Mouse (Mus musculus): Measurements from ENCODE around the gene Gm7298. TPM values are rescaled to one million over a fixed set of nuclear protein-coding genes. Genes with fewer than 3 reads are reported as not detected.
"Not testable (repeated sequence)": the region's sequence is repeated elsewhere in the genome, so short reads cannot be mapped to it uniquely, and the experiment has no call there.

Gene Gm7298
- not detected for total RNA-seq (2022)

- DNase-seq (ENCODE audit: low spot score in 2 of 2) = no peak
These were observed at the start of gene Gm7298 for GRCm38 (mm10) chr6:121732632-121733031. Gene Gm7298, plus strand, starts transcription at chr6:121732932.

DNA sequence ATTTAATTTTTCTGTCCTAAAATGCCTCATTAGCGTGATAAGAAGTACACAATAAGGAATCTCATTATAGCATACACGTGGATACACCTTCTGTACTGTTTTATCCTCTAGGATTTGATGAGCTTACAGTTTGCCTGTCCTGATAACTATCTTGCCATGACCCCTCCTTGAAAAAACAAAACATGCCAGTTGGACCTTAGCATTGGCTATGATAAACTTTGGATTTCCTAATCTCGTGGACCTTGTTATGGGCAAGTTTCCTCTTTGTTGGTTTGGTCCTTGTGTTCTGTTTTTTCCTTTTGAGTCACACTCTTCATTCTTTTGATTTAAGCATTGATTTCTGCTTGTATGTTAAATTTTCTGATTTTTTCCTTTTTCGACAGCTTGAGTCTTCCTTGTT, 95.3 kb downstream of the Gm7298 start:
- no peak for DNase-seq (ENCODE audit: low spot score in 2 of 2)

- DNase-seq (ENCODE audit: low spot score in 2 of 2) = no peak
These were observed 103.6 kb downstream of the Gm7298 start for GRCm38 (mm10) chr6:121836361-121836760.

DNA sequence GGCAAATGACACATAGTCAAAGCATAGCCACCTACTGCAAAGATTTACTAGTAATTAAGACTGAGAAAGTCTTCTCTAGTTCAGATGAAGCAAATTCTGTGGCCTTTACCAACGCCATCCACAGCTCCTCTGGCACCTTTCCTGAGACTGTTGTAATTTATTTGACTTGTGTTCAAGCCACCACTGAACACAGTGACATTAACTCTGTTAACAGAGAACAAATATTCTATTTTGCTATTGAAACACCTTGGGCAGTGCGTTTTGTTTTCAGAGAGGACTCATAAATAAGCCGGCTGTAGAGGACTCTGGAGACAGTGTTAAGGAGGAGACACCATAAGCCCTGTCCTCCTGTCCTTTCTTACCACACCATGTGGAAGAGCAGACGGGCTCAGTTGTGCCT, 105.5 kb downstream of the Gm7298 start, which contains the start of gene Mug1:
Gene Mug1 (plus strand): TSS at position 271 of the 400 bp plus-strand sequence.
- not testable (repeated sequence) for DNase-seq (ENCODE audit: low spot score in 2 of 2)

Other genes starting within 250 kb of the Gm7298 start
- gene A2m, start 97.6 kb upstream of the Gm7298 start, total RNA-seq (2022) = 10 to 100 TPM in 1 of 4 experiments, 1 to 10 TPM in 3; 2.1 to 10.7 (median 3.7) TPM
- not detected for gene Mug1, start 105.6 kb downstream of the Gm7298 start, total RNA-seq (2022)

All from left cerebral cortex, adult 8-10 months (tissue).